Mouse (Mus musculus) CD4-positive, CD25-positive, alpha-beta regulatory T cell, adult 2 months (primary cell): ENCODE measurements at regions not wholly inside any gene's neighbourhood (a gene's known extent, or its start where the extent isn't known, plus 50 kb on each side); places are given as distances from the start of the nearest gene placed in this dataset.

Experiments used
- DNase-seq: peaks from one replicate; pipeline ENCODE4 v3.0.0-alpha.2; 2012; ENCODE audit warnings: low read depth, low spot score

DNA sequence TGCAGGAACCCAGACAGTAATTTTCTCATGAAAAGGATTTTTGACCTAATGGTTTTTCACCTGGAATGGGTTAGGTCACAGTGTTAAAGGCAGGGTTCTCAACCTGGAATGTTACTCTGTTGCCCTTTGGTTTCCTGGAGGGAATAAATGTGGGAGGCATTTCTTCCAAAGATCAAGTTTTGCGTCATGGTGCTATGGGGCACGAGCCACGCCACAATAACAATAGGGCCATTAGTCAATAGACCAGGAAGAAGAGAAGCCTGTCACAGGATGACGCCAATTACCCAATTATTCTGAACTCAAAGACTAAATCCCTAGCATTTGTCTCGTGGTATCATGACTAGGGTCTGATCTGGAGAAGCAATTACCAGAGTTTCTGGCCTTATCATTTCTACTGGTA lies 94.3 kb upstream of the Hnrnpa3 start:
- no peak for DNase-seq

DNA sequence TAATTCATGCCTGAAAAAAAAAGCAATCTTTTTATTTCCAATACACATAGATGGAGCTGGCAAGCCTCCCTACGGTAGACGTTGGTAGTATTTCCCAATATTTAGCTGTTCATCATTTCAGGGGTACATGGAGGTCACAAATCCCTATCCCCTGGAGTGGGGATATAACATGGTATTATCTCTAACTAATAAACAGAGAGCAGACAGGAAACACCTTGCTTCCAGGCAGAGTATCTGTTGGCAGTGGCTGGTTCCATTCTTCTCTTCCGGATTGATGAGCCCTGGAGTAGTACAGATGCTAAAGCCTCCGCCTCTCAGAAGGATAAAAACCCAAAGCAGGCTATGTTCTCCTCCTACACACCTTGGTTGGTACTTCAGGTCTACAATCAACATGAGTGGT lies 91.9 kb upstream of the Hnrnpa3 start:
- no peak for DNase-seq

DNA sequence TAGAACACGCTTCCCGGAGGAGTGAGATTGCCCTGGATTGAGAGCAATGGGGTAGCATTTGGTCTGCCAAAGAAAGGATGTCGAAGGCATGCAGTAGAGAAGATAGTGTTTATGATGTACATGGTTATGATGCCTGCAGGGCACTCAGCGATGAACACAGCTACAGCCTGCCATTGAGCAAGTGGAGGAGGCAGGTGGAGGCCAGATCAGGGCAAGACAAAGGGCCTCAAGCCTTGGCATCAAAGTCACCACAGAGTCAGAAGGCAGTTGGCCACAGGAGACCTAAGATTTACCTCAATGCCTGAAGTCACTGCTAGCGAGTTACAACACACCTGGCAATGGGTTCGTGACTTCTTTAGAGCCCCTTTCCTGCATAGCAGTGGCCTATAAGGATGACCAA lies 89.3 kb upstream of the Hnrnpa3 start:
- DNase-seq: no peak

DNA sequence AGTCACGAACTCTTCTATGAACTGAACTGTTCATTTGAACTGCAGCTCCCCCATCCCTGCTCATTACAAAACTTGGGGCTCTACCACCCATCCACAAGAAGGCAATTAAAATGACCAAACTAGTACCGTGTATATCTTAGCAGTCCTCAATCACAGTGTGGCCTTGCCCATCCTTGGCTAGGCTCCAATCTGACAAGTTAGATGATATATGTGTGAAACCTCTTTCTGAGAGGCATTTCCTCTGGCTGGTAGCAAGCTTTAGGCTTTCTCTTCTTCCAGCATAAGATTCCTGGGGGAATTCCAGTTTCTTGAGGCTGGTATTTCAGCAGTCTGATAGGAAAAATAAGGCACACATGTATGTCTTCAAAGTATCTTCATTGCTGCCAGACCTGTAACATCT lies 88.8 kb upstream of the Hnrnpa3 start:
- no peak for DNase-seq

DNA sequence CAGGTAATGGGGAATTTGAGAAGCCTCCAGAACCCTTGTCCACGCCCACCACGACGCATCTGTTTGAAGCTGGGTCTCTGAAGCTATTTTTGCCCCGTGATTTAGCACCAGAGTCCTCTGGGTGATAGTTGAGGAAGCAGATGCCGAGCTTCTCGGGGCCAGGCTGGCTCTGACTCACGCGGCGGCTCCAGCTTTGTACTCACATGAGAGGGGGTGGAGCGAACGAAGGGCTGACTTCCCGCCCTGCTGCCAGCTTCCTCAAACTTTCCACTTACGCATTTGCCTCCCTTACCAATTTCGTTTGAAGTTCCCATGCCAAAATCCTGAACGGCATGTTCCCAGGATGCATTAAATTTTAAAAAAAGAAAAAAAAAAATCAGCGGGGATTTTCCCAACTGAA lies 74.1 kb upstream of the Hnrnpa3 start:
- peak; percentile 88 for DNase-seq

DNA sequence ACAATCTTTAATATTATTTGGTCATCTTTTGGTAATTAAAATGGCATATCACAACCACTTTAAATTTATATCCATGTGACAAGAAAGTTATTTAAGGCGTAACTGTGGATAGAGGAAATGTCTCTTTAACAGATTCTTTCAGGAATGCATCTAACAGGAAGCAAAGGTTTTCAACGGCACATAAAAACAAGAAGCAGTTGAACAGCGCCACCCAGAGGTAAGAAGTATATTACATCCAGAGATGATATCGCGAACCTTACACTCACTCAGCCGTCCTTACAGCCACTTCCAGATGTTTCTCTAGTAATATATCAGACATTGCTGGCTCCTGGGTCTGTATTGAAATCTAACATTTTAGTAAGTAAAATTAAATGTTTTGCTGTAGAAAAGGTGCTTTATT lies 70.5 kb upstream of the Hnrnpa3 start:
- DNase-seq: peak; percentile 86

DNA sequence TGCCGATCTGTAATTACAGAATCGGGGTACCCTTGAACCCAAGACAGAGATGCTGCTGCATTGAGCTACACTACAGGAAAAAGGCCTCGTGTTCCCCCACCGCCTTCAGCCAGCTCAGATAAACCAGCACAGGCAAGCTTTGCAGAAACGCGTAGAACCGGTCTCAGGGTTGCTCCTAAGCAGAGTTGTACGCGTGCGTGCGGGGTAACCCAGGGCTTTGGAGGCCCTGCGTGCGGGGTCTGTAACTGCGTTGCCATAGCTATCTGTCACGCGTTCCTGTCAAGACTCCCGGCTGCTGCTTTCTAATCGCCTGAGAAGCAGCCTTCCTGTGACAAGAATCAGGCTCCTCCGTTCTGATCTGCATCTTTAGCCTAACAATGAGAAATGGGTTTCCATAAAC lies 69.6 kb upstream of the Hnrnpa3 start:
- peak; percentile 36 for DNase-seq

DNA sequence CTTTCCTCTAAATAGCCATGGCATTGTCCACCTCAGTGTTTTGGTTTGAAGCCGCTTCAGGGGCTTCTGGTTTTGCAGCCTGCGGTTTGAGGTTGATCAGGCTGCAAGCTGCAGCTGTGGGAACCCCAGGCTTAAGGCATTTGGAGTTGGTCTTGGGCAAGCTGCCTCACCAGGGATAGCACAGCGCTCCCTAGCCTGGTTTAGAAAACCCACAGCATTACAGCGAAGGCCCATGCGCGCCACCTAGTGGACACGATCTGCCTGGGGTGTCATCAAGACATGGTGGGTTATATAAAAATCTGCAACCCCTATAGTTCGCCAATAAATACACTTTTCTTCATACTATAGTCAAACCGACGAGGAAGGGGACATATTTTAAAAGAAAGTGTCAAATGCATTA lies 68.9 kb upstream of the Hnrnpa3 start:
- peak; percentile 94 for DNase-seq

DNA sequence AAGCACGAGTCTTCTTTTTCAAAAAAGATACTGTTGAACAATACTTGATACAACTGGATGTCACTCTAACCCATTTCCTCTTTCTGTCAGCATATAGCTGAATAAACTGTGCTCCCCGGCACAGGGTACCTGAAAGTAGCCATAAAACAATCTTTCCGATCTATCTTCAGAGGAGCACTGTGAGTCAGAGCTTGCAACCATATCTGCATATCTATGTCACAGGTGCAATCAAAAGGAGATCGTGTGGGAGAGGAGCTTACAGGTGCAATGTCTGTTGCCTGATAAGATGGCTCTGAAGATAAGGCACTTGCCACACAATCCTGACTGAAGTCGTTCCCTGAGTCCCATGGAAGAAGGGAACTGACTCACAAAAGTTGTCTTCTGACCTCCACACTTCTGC lies 58.5 kb upstream of the Hnrnpa3 start:
- DNase-seq: peak; percentile 26

DNA sequence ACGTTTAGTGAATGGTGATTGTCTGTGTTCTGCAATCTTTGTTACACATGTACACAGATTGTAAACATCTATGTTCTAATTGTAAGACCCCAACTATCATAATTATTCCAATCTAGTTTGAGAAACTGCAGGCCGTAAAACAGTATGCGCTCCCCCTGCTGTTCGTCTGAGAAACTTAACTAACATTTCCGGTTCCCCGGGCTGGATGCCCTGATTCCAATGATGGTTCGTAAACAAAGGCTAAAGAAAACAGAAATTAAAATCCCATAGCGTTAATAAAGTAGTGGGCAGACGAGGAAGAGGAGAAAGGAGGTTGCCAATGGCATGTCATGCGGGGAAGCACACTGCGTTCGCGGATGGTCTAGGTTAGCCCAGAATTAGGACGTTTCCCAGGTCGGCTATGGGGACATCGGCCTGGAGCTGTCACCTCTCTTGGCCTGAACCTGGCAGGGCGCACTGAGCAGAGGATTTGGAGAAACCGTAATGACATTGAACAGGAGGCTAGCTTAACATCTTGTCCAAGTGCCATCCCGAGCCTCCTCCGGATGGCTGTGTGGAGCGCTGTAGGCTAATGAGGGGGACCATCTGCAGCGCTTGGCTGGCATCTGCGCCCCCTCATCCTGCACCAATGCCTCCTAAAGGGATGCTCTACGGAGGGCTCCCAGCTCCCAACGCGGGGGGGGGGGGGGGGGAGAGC lies 55.7 kb upstream of the Hnrnpa3 start:
- DNase-seq: peak; percentile 77

DNA sequence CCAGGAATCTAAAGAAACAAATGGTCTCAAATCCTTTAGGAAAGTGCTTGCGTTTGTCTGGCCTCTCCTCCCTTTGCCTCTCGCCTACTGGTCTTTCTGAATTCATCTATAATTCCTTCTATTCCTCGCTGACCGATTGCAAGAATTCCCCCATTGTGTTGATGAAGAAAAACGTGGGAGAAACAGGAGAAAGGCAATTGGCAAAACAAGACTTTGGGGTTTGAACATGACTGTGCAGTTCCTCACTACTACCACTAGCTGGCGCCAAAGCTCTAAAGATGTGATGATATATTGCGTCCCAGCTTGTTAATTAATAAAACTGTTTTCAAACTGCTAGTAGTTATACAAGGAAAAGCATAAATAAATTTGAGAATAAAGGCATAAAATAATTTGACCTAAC lies 53.4 kb upstream of the Hnrnpa3 start:
- DNase-seq: peak; percentile 73

DNA sequence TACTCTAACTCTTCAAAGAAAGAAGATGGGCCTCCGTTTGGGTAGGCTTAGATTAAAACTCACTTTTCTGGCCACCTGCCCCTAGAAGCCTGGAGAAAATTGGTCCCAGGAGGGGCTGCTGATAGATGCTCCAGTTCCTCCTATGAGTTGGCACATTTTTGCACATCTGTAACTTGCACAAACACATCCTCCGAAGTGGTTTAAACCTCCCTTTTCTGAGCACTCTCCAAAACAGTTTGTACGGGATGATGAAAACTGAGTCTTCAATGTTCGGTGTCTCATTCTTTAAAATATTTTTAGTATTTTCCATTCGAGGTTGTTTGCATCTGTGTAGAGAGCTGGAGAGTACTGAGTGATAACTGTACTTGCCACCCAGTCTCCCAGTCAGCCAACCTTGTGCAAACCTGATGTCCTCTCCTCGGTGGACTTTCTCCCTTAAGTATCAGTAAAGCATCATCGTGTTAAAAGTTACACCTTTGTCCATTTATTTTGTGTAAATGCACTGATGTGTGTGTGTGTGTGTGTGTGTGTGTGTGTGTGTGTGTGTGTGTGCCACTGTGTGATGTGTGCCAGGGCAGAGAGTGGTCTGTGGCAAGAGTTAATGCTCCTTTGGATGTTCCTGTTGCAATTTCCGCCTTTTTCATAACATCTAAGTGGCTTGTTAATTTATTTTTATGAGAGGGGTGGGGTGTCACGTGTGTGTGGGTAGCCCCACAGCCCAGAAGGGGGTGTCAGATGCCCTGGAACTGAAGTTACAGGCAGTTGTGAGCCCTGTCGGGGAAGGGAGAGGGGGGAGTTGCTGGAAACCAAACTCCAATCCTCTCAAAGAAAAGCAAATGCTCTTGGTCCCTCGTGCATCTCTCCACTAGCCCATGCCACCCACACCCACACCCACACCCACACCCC lies 51.8 kb upstream of the Hnrnpa3 start:
- DNase-seq: peak; percentile 24

DNA sequence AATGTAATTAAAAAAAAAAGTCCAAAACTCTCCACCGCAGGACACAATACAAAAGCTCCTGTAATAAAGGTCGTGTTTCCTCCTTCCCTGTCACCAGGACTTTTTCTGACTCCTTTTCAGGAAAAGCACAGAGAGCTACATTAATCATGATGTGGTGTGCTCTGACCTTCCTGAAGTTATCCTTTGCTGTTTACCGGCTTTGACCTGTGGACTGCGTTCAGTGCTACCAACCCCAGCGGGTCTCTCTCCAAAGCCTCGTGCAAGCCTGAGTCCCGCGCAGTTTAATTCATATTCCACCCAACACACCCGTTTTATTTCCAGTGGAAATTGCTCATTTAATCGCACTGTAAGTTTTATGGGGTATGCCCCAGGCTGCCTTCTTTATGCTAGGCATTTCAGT lies 51.1 kb upstream of the Hnrnpa3 start:
- no peak for DNase-seq

DNA sequence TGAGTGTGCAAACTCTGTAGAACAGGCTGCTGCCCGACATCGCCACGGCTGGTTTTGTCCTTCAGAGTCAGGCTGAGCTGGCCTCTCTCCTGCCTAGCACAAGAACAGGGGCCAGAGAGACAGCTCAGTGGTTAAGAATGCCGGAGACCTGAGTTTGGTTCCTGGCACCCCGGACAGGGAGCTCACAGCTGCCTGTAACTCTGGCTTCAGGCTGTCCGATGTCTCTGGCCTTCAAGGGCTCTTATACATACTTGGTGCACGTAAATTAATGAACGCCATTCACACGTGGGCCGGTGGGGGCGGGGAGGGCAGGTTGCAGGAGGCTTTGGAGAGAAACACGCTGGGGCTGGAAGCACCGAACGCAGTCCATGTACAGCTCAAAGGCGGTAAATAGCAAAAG lies 50.6 kb upstream of the Hnrnpa3 start:
- DNase-seq: no peak

DNA sequence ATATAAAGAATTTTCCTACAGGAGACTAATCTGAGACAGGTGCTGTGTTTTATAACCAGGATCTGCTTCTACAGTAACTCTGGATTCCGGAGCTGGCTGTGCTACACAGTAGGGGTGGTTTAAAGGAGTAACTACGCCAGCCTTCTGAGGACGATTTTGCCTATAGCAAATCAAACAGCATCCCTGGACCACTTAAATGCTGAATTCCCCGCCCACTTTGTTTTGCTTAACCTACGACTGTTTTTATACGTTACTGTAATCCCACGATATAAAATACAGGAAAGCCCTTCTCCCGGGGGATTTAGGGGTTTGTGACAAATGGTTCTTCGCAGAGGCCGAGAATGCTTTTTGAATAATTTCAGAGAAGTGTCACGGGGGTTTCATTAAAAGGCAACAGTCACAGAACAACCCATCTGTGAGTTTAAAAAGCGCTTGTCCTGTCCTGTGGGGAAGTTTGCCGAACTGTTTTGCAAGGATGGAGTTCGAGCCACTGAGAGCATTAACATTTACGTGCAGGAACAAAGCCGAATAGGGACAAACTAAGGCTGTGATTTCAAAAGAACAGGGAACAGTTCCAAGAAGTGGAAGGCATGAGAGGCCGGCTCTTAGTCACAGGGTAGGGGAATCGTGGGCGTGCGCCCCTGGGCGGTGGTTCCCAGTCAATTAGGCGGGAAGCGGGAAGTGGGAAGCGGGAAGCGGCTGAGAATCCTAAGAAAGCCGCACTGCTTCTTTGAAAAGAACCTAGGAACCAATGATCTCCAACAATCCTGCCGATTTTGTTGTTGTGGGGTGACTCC lies 49.7 kb upstream of the Hnrnpa3 start:
- DNase-seq: no peak
